Mouse (Mus musculus): ENCODE results near the gene Ppp1ca.

Gene Ppp1ca

DNA sequence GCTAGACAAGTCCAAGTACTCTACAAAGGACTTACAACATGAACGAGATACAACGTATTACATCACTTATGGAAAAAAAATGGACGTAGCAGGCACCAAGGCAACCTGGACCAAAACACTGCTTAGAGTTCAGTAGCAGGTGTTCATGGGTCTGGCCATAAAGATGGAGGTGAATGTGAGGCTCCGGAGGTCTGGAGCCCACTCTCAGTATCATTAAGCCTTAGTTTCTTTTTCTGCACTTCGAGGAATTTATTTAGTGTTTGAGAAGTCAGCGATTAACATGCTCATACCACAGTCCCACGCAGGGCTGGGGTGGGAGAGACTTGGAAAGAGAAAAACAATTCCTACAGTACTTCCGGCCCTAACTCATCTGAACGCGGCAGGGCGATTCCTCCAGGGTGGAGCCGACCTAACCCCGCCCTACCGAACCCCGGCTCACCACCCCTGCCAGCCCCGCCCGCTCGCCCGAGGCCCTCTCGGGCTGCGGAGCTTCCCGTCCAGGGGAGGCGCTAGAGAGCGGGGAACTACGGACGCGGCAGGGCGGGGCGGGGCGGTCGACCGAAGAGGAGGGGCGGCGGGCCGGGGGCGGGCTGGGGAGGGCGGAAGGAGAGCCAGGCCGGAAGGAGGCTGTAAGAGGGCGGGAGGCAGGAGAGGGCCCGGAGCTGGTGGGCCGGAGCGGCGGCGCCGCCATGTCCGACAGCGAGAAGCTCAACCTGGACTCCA lies at the start of gene Ppp1ca:
Gene Ppp1ca, plus strand, starts transcription at position 538 of the 723 bp plus-strand sequence.
- peak; percentile 99 for DNase-seq

DNA sequence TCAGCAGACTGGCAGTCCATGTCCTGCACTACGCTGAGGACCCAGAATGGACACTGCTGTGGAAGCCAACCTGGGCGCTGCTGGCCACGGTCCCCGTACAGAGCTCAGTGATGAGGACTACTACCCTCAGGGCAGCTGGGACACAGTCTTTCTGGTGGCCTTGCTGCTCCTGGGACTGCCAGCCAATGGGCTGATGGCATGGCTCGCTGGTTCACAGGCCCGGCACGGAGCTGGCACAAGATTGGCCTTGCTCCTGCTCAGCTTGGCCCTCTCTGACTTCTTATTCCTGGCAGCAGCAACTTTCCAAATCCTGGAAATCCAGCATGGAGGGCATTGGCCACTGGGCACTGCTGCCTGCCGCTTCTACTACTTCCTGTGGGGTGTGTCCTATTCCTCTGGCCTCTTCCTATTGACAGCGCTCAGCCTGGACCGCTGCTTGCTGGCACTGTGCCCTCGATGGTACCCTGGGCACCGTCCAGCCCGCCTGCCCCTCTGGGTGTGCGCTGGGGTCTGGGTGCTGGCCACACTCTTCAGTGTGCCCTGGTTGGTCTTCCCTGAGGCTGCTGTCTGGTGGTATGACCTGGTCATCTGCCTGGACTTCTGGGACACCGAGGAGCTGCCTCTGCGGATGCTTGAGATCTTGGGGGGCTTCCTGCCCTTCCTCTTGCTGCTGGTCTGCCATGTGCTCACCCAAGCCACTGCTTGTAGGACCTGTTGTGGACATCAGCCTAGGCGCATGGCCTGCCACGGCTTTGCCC lies 49.3 kb upstream of the Ppp1ca start:
- no peak for DNase-seq

- no peak for DNase-seq
Observed at GRCm38 (mm10) chr19:4143759-4144268, 48.1 kb upstream of the Ppp1ca start, which contains the start of gene Cabp4. Cabp4 (minus strand) TSS chr19:4144033.

DNA sequence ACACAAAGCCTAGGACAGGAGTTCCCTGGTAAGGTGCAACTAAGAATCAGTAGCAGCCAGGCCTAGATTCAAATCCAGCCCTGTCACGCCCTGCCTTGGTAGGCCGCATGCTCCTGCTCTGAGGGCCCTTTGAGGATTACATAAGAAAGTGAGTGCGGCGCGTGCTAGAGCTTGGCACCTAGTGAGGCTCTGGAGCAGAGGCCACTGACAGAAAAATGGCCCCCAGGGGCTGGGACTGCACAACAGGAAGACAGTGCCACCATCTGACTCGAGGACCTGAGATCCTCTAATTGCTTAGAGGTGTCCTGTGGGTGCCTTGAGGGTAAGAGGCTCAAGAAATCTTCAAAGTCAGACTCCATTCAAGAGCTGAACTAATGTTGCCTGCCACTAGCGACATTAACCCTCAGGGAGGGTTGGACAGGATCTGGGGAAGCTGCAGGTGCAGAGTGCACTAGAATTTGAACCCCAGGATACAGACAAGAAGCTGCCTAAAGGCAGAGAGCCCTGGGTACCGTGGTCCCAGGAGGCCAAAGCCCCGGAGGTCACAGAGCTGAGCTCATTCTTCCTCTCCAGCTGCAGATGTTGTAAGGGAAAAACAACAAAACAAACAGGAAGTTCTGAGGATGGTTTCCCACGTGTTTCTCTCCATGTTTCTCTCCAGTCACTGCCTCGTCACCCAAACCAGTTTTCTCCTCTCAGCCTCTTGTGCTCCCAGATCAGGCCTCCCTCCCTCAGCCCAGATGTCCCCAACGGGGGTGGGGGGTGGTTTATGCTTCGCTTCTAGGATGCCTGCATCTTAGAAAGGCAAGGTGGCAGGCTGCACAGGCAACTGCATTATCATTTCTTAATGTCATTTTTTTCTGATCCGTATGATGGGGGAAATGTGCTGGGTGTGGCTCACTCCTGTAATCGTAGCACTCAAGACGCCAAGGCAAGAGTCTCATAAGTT lies 47.0 kb upstream of the Ppp1ca start:
- no peak for DNase-seq

DNA sequence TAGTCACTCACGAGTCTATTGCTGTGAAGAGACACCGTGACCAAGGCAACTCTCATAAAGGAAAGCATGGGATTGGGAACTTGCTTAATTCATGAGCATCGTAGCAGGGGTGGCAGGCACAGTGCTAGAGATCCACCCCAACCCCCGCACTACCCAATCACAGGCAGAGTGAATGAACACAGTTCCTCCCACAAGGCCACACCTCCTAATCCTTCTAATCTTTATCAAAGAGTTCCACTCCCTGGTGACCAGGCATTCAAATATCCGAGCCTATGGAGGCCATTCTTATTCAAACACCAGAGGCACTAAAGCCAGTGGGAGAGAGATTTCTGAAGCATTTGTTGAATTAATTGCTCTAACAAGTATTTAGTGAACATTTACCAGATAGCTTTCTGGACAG lies 45.9 kb upstream of the Ppp1ca start:
- DNase-seq: no peak

DNA sequence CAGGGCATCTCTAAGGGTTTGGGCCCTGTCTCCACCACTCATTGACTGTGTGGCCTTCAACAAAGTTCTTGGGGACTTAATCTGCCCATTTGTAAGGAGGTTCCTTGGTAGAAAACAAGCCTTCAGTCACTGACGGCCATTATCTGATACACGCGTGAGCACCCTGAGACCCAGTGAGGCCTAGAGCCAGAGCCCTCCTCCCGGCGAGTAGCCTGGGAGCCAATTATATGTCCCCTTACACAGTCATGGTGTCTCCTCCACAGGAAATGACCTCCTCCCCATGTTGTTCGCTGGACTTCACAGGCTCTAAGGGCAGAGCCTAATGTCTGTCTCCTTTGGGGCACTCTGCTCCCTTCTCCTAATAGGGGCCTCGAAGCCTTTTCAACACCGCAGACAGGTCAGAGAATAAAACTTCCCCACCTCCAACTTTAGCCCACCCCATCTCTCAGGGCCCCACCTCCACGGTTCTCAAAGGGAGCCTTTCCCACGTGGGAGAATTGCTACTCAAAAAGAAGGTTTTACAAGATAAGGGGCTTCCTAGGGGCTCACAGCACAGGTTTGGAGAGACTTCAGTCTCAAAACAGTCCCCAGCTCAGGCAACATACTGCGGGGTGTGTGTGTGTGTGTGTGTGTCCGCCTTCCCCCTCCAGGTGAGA lies 45.4 kb upstream of the Ppp1ca start:
- no peak for DNase-seq

GRCm38 (mm10) chr19:4147022-4147405 lies 44.9 kb upstream of the Ppp1ca start:
- DNase-seq: no peak

- DNase-seq: no peak
Observed at GRCm38 (mm10) chr19:4147782-4148490, 43.9 kb upstream of the Ppp1ca start.

GRCm38 (mm10) chr19:4148491-4148806 lies 43.4 kb upstream of the Ppp1ca start, which contains the start of gene Coro1b:
Coro1b (plus strand) TSS chr19:4148619.
- peak; percentile 99 for DNase-seq

GRCm38 (mm10) chr19:4148819-4149218 lies 43.0 kb upstream of the Ppp1ca start:
- peak; percentile 41 to 58 for DNase-seq

DNA sequence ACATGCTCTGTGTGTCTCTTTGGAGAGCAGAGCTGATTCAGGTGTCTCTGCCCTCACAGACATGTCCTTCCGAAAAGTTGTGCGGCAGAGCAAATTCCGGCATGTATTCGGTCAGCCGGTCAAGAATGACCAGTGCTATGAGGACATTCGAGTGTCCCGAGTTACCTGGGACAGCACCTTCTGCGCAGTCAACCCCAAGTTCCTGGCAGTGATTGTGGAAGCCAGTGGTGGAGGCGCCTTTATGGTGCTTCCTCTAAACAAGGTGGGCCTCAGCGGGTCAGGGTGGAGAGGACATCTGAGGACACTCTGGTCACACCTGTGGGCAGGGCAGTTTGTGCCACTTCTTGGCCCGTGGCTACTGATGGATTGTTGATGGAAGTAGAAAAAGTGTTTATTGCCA lies 42.6 kb upstream of the Ppp1ca start:
- DNase-seq: no peak

DNA sequence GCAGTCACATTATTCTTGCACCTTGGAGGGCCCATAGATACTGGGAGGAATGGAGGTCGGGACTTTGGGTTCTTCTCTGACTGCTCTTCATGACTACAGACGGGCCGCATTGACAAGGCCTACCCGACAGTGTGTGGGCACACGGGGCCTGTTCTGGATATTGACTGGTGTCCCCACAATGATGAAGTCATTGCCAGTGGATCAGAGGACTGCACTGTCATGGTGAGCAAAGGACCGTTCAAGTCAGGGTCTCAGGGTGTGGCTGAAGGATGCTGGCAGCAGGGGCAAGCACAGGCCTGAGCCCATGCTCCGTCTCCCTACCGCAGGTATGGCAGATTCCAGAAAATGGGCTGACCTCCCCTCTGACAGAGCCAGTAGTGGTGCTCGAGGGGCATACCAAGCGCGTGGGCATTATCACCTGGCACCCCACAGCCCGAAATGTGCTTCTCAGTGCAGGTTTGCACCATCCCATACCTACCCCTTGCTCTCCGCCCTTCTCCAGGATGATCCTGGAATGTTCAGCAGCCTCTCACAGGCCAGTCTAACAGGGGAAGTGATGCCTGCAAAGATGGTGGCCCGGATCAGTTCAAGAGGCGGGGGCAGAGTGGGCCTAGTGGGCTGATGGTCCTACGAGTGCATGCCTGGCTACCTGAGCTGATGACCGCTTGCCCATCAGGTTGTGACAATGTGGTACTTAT lies 42.0 kb upstream of the Ppp1ca start:
- no peak for DNase-seq

- peak in 1 of 2 experiments; percentile 55 for DNase-seq
Observed at GRCm38 (mm10) chr19:4150567-4151487, 41.0 kb upstream of the Ppp1ca start.

DNA sequence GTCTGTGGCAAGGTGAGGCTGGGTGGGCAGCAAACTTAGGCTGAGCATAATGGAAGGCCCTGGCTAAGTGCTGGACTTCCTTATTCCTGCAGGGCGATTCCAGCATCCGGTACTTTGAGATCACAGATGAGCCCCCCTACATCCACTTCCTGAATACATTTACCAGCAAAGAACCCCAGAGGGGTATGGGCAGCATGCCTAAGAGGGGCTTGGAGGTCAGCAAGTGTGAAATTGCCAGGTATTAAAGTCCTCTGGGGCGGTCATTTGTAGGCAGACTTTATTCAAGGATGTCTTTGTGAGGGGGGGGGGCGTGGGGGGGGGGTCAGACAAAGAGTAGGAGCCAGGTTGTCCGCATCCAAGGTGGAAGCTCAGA lies 40.4 kb upstream of the Ppp1ca start:
- DNase-seq: no peak

GRCm38 (mm10) chr19:4151898-4152297 lies 40.0 kb upstream of the Ppp1ca start:
- DNase-seq: no peak

DNA sequence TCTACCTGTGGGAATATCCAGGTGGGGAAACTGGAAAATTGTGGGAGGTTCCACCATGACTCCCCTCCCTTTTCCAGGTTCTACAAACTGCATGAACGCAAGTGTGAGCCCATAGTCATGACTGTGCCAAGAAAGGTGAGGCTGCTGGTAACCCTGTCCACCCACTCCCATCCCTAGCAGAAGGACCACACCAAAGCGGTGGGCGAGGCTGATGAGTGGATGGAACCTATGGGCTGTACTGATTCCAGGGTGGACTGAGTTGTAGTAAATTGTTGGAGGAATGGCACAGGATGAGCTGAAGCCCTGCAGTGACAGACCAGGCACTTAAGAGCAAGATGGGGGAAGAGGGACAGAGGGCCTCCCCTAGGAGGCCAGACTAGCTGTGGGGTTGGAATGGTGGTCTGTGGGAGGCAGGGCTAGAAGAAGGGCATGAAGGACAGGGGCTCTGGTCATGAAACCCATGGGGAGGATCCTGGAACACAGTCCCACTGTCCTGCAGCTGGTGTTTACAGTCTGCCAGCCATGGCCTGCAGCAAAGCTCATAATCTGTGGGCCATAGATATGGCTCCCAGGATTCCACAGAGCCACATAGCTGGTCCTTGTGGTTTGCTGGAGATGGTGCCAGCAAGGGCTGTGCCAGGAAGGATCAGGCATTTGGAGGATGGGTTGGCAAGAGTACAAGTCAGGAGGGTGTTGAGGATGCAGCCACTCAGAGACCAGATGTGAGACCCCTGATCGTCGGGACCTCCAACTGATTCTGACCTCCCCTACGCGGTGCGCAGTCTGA lies 39.2 kb upstream of the Ppp1ca start:
- no peak for DNase-seq

DNA sequence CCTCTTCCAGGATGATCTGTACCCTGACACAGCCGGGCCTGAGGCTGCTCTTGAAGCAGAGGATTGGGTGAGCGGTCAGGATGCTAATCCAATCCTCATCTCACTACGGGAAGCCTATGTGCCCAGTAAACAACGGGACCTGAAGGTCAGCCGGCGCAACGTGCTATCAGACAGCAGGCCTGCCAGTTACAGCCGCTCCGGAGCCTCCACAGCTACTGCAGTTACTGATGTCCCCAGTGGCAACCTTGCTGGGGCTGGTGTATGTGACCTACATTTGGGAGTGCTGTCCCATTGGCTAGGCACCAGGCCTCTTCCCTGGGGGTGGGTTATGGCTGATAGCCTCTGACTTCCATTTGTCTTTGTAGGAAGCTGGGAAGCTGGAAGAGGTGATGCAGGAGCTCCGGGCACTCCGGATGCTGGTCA lies 38.6 kb upstream of the Ppp1ca start, which contains the start of gene Ptprcap:
Gene Ptprcap, plus strand, starts transcription at position 373 of the 423 bp plus-strand sequence.
- DNase-seq: no peak

GRCm38 (mm10) chr19:4154437-4155222 lies 37.2 kb upstream of the Ppp1ca start:
- DNase-seq: no peak

Data from kidney, postnatal 4 days (tissue).